Mouse (Mus musculus) c-Kit-positive CD71-negative TER-119-negative erythroid progenitor cells, embryonic 14.5 days (primary cell): ENCODE results near the gene Haus6.
"Not testable (repeated sequence)": the region's sequence is repeated elsewhere in the genome, so short reads cannot be mapped to it uniquely, and the experiment has no call there.

Source experiments
- DNase-seq: peaks from one replicate; pipeline ENCODE4 v3.0.0-alpha.2; 2013; ENCODE audit warnings: low read depth

Haus6 gene

DNA sequence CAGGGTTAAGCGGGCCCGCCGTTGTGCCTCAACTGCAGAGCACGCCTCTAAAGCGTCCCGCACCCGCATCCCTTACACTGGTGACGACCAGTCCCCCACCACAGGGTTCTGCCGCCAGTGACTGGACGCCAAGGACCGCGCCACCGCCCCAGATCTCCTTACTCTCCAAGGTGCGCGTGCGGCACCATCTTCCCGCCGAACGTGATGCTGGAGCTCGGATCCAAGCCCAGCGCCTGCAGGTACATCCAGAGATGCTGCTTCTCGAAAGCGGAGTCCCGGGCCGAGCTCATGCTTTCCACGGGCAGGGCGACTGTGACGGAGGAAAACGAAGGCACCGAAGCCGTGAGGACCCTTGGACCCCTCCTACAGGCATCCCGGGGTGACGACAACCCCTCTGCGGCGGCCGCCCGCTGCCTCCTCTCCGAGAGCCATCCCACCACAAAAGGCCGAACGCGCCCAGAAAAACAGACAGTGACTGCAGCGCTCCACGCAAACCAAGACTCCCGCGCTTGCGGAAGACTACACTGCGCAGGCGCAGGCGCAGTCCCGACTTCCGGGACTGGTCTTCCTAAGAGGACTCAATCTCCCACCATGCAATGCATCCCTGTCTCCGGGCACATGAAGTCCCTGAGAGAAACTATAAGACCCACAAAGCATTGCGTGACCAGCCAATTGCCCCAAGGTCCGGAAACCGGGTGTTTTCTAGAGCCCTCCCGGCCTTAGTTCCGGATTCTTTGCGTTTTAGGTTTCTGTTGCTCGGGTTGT is at the start of gene Haus6:
Haus6 (minus strand) TSS at position 532 of the 765 bp plus-strand sequence.
- DNase-seq, result peak; percentile 90

DNA sequence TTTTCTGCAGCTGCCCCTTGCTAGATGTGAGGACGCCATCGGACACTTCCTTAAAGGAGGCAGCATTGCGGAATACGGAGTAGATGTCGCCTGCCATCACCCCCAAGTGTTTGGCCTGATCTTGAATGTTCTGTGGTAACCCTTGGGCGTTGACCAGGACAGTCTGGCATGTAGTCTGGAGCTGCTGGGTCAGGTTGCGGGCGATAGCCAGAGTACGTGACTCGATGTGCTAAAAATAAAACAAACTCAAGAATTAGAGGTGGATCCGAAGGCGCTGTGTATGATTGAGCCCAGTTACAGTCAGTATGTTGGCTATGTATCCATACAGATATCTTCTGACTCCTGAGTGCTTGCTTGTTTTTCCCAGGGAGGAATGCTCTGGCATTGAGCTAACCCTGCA is 45.3 kb upstream of the Haus6 start:
- no peak for DNase-seq

DNA sequence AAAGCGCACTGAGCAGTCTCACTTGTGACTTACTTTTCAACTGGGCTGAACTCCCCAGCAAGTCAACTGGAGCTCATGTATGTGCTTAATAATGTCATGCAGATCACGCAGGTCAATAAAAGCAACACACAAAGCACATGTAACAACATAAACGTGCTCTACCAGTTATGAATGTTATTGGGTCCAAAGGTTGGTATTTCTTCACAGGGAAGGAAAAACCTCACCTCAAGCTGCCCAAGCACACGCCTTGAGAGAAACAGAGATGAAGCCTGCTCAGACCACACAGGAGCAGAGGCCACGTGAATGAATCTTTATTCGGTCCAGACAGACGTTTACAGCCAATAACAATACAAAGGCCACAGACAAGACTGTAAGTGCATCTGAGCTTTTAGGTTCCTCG is 44.6 kb upstream of the Haus6 start:
- DNase-seq, result not testable (repeated sequence)

DNA sequence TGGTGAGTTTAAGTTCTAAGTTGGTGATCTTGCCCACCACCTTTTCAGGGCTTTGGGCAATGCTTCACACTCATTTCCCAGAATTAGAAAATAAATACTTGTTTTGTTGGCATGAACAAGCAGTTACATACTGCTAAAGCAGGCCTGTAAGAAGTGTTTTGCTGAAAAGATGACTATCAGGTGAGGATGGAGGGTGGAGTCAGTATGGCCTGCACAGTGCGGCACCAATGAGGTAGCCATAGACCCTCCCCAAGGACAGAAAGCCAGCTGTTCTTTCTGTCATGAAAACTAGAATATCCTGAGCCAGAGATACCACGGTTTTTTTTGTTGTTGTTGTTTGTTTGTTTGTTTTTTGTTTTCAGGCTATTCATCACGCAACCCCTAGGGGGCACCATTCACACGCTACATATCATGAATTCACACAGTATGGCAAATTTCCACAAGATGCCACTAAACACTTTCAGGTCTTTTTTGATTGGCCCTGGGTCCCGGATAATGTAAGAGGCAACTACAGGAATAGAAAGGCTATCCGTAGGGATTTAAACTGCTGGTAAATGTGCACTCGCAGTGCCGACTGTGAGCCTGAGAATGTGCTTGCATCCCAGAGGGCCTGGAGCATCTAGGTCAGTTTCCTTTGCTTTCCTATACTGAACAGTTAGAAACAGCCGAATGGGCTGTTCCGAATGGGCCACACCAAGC is 40.0 kb upstream of the Haus6 start:
- no peak for DNase-seq

DNA sequence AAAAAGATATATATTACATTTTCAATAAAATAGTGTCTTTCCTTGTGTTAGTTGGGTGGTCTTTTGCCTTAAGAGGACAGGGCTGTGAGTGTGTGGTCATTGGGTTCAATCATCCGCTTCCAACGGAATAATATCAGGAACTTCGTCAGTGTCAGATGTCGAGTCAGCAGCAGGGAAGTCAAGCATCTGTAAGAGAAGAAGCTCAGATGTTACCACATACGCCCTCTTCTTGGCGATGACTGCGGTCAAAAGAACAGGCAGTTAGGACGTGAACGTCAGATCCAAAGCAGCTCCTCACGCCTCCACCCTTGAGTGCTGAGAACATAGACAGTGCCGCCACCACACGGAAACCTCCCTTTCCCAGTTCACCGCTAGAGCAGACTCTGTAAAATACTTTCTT is 36.5 kb upstream of the Haus6 start:
- not testable (repeated sequence) for DNase-seq

DNA sequence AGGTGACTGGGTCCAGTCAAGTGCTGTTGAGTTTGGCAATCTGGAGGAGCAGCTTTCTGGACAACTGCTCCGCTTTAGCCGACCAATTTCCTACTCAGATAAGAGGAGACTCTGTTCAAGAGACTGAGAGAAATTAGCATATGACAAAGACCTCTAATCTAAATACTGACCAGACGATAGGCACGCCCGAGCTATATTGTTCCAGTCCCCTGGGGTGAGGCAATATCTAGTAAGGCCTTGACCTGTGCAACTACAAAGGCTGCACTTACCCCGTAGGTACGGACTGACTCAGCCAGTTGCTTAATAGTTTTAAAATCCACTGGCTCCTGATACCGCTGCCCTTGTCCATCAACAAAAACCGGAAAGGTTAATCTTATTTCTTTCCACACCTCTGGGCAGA is 25.7 kb upstream of the Haus6 start:
- not testable (repeated sequence) for DNase-seq

DNA sequence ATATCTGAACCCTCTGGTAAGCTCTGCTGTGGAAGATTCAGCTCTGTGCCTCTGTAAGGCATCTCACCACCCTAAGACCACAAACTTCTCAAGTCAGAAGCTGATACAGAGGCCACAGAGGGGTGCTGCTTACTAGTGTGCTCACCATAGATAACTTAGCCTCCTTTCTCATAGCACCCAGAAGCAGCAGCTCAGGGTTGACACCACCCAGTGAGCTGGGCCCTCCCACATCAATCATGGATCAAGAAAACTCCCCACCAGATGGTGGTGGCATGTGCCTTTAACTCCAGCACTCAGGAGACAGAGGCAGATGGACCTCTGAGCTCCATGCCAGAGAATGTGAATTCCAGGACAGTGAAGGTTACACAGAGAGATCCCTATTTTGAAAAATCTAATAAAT is 23.0 kb upstream of the Haus6 start:
- DNase-seq, result not testable (repeated sequence)

DNA sequence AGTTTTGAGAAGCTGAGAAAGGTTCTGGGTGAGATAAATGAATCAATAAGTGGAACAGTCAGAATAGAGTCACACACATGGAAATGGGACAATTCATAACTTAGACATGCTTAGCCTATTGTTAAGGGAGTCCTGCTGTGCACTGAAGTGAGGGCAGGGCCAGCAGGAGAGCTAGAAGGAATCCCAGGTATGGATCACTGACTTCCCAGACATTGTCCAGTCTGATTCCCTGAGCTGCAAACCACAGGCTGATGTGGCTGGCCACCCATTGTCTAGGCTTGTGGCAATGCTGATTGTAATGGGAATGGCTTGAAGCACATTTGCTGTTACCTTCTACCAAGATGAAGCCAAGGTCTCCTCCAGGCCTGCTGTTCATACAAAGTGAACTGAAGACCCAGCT is 22.5 kb upstream of the Haus6 start:
- DNase-seq, result not testable (repeated sequence)

DNA sequence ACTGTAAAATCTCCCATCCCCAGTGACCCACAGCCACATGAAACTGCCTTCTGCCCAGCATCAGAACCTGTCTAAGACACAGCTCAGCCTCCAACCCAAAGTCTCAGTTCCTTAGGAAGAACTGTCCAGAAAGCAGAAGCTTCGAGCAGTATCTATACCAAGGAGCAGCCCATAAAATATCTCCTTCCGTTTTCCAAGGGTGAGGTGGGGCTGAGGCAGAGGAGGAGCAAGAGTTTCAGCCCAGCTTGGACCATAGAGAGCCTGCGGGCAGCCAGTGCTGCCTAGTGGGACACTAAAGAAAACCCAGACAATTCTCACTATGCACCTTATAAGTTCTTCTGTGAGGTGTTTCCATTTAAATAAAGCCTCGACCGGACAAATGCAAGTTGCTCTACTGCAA is 20.7 kb upstream of the Haus6 start:
- DNase-seq, result not testable (repeated sequence)

DNA sequence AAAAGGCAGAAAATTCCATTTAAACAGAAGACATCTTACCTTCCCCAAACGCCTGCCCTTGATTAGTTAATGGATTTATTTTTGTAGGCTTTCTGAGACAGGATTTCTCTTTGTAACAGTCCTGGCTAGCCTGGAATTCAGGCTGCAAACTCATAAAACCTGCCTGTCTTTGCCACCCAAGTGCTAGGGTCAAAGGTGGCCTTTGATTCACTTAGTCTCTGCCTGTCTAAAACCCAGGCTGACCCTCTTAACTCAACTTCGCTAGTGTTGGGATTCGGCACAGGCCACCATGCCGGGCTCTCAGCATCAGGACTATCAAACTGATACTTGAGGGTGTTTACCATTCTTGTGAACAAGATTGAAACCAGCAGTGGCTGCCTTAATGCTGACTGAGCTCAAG is 20.0 kb upstream of the Haus6 start:
- DNase-seq, result no peak

DNA sequence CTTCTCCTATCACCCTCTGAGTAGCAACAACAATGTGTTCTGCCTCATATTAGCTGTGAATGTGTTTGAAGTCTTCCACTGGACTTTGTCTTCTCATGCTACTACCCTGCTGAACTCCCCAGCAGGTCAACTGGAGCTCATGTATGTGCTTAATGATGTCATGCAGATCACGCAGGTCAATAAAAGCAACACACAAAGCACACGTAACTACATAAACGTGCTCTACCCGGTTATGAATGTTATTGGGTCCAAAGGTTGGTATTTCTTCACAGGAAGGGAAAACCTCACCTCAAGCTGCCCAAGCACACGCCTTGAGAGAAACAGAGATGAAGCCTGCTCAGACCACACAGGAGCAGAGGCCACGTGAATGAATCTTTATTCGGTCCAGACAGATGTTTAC is 14.6 kb upstream of the Haus6 start:
- DNase-seq, result not testable (repeated sequence)

DNA sequence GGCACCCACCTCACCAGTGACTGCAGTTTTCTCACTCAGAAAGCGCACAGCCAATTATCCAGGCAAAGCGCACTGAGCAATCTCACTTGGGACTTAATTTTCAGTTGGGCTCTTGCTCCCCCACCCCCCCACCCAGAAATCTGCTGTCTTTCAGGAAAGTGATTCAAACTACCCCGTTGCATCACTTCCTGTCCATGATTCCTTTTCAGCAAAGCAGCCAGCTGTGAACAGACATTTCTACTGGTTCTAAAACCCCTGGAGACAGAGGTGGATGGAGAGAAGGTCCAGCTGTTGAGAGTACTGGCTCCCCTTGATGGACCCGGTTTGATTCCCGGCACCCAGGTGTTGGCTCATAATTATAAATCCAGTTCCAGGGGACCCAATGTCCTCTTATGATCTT is 13.6 kb upstream of the Haus6 start:
- no peak for DNase-seq

DNA sequence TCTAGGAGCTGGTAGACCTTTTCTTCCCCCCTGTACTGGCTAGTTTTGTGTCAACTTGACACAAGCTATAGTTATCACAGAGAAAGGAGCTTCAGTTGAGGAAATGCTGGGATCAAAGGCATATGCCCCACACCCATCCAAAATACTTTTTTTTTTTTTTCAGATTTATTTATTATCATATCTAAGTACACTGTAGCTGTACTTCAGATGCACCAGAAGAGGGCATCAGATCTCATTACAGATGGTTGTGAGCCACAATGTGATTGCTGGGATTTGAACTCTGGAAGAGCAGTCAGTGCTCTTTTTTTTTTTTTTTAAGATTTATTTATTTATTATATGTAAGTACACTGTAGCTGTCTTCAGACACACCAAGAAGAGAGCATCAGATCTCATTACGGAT is 10.7 kb upstream of the Haus6 start:
- not testable (repeated sequence) for DNase-seq

DNA sequence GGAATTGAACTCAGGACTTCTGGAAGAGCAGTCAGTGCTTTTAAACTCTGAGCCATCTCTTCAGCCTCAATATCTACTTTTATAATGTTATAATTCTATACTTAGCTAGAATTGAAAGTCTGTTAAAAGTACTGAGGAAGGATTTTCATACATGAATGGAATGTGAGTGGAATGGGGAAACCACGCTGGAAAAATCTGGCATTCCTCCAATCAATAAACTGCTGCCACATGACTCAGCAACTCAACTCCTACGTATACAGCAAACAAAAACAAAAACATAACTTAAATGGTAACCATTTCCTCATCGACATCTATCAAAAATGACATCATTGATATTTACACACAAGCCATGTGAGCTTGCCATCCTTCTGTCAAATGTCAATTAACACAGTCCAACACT is 10.3 kb upstream of the Haus6 start:
- DNase-seq, result no peak

DNA sequence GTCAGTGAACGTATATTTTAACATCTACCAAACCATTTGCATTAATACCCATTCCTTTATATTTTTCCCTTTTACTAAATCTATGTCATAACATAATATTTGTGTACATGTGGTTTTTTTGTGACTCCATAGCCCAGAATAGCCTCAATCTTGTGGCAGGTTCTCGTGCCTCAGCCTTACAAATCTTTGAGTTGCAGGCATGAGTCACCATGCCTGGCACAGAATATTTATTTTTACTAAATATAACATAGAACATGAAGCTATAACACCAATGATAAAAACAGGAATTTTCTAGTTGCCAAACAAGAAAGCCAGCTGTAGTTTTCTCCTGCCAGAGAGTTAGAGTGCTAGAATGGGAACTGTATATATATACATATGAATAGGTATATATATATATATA is 8.7 kb upstream of the Haus6 start:
- DNase-seq, result no peak

DNA sequence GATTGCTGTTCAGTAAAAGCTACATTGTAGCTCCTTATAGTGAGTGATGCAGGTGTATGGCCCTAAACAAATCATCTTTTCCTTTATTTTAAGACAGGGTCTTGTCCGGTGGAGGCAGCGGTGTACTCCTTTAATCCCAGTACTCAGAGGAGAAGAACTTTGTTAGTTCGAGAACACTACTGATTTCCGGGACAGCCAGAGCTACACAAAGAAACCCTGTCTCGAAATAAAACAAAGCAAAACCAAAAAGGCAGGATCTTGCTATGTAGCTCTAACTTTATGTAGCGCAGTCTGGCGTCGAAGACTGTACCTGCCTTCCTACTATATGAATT is 400 bp upstream of the Haus6 start:
- peak; percentile 12 for DNase-seq

DNA sequence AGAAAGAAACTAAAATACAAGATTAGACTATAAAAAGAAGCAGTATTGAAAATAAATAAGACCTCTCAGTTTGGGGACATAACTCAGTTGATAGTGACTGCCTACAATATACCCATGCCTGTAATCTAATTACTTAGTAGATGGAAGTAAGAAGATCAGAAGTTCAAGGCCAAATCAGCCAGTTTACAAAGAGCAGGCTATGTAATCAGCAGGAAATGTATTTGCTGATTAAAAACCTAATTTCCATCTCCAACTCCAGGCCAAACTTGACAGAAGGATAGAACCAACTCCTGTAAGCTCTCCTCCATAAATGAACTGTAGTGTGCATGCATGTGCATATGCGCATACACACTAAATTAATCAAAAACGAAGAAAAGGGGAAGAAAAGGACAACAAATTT is 20.6 kb downstream of the Haus6 start:
- no peak for DNase-seq

DNA sequence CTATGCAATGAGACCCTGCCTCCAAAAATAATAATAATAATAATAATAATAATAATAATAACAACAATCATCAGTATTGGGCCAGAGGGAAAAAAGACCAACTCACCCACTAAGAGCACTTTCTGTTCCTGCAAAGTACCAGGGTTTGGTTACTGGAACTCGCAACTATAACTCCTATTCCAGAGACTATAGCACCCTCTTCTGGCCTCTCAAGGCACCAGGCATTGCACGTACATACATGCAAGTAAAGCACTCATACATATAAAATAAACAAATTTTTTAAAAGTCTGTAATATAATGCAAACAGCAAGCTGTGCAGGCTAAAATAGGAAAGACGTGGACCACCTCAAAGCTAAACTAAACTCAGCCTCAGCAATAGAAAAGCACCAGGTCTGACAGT is 23.6 kb downstream of the Haus6 start:
- DNase-seq, result no peak

DNA sequence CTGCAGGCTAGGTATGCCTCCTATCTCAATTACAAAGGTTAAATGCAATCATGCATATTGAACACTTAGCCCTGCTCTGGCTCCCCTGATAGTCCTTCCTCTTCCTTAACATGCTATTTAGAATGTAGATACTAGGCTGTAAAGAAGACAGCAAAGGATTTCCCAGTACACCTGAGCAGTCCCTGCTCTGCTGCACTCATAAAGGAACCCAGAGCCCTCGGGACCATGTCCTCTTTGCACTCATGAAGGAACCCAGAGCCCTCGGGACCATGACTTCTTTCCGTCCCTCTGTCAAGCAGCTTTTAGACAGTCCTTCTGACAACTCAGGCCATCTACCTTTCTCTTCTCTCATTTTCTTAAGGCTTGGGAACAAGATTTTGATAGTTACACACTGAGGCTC is 31.3 kb downstream of the Haus6 start:
- no peak for DNase-seq

DNA sequence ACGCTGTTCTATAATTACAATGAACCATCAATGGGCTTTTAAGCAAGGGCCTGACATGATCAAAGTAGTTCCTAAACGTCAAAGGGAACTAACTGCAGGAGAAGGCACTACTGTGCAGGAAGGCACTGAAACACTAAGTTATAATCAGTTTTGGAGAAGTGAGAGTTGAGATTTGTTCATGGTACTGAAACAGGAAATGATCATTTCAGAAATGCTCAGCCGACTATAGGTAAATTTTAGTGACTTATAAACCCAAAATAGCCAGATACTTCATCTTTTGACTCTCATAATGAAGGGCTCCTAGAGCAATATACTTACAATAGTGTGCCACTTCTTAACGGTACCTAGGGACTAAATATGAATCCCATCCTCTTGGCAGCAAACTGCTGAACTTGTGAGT is 31.8 kb downstream of the Haus6 start:
- no peak for DNase-seq

DNA sequence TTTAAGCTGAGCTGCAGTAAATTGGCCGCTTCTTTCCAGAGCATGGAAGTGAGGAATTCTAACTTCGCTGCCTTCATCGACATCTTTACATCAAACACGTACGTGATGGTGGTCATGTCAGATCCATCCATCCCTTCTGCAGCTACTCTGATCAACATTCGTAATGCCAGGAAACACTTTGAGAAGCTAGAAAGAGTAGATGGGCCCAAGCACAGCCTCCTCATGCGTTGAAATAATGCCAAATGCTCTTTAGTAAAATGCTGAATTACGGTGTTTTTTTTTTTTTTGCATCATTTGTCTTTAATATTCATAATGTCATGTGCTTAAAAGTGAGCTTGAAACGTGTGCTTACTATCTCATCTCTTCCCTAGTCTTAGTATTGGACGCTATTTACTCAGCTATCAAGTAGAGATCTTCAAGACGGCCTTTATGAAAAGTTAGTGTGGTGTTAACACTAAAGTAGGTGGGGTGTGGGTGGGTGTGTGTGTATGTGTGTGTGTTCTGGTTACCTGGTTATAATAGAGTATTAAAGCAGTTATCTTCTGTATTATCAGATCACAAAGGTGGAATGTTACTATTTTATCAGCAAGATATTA is 35.1 kb downstream of the Haus6 start:
- DNase-seq, result no peak

DNA sequence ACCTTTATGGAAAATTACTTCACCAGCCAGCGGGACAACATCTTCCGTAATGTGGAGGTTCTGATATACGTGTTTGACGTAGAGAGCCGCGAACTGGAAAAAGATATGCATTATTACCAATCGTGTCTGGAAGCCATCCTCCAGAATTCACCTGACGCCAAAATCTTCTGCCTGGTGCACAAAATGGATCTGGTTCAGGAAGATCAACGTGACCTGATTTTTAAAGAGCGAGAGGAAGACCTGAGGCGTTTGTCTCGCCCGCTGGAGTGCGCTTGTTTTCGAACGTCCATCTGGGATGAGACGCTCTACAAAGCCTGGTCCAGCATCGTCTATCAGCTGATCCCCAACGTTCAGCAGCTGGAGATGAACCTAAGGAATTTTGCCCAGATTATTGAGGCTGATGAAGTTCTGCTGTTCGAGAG is 35.7 kb downstream of the Haus6 start:
- DNase-seq, result peak; percentile 16

DNA sequence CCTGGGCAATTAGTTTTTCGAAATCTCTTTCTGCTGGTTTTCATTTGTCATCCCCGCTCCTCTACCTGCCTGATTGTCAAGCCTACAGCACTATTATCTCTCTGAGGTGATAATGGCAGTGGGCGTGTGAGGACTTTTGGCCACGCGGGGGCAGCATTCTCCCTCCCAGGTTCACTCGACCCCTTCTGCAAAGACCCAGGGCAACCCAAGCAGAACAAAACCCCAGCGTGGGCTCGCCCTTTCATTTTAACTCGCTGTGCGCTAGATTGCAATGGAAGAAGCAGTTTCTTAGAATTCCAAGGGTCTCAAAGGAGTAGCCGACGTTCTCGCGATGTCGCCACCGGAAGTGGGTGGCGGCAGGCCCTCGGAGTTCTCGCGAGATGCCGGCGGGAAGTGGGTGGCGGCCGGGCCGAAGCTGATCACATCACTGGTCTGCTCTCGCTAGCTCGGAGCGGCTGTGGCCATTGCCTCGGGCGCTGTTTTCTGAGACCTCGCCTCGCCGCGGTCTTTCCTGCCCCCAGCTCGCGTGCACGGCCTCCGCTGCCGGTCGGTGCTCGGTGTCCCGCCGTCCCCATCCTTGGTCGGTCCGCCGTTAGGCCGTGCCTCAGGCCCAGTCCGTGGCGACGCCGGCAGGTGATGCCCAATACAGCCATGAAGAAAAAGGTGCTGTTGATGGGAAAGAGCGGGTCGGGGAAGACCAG is 36.4 kb downstream of the Haus6 start, which contains the start of gene Rraga:
Rraga (plus strand) TSS at position 386 of the 701 bp plus-strand sequence.
- peak; percentile 90 for DNase-seq
